Mouse (Mus musculus) adrenal gland, postnatal 4 days (tissue): ENCODE results near the gene Lmo7. TPM values are rescaled to one million over a fixed set of nuclear protein-coding genes. Genes with fewer than 3 reads are reported as not detected.

ENCODE experiments used
- DNase-seq, 2 experiments: peaks; one replicate each; pipeline ENCODE4 v3.0.0; 2021 to 2022; ENCODE audit warnings: low spot score in 2 of 2, mixed read lengths in 2 of 2
- total RNA-seq, 2 experiments: library from RNA; stranded (reverse); gene quantifications; 2 replicates each; pipeline ENCODE4 v1.2.3; 2021

The Lmo7 gene
- total RNA-seq, 2 experiments from 2014 or later, result 30.0 to 30.8 TPM

GRCm38 (mm10) chr14:101834109-101834508 lies 104.4 kb downstream of the Lmo7 start:
- no peak for DNase-seq

- no peak for DNase-seq
These were observed 106.6 kb downstream of the Lmo7 start for GRCm38 (mm10) chr14:101836401-101836800.

- no peak for DNase-seq
These were observed 107.4 kb downstream of the Lmo7 start for GRCm38 (mm10) chr14:101837176-101837575.

- DNase-seq, result no peak
These were observed 108.6 kb downstream of the Lmo7 start for GRCm38 (mm10) chr14:101838231-101838839.

GRCm38 (mm10) chr14:101839771-101840731 lies 110.3 kb downstream of the Lmo7 start:
- no peak for DNase-seq

GRCm38 (mm10) chr14:101841271-101841670 lies 111.5 kb downstream of the Lmo7 start:
- DNase-seq, result no peak

GRCm38 (mm10) chr14:101842521-101842920 lies 112.8 kb downstream of the Lmo7 start:
- DNase-seq, result no peak

GRCm38 (mm10) chr14:101843443-101843842 lies 113.7 kb downstream of the Lmo7 start:
- DNase-seq, result no peak

- no peak for DNase-seq
These were observed 114.7 kb downstream of the Lmo7 start for GRCm38 (mm10) chr14:101844467-101844866.

- no peak for DNase-seq
These were observed 116.5 kb downstream of the Lmo7 start for GRCm38 (mm10) chr14:101846097-101846882.

GRCm38 (mm10) chr14:101847520-101847919 lies 117.8 kb downstream of the Lmo7 start:
- no peak for DNase-seq

GRCm38 (mm10) chr14:101852584-101853195 lies 122.9 kb downstream of the Lmo7 start:
- DNase-seq, result no peak

GRCm38 (mm10) chr14:101853207-101853606 lies 123.5 kb downstream of the Lmo7 start:
- DNase-seq, result no peak

- no peak for DNase-seq
These were observed 124.0 kb downstream of the Lmo7 start for GRCm38 (mm10) chr14:101853722-101854121.

GRCm38 (mm10) chr14:101854226-101854625 lies 124.5 kb downstream of the Lmo7 start:
- no peak for DNase-seq

- no peak for DNase-seq
These were observed 129.6 kb downstream of the Lmo7 start for GRCm38 (mm10) chr14:101859305-101859886.

- no peak for DNase-seq
These were observed 132.3 kb downstream of the Lmo7 start for GRCm38 (mm10) chr14:101862088-101862487.

GRCm38 (mm10) chr14:101867071-101867733 lies 137.4 kb downstream of the Lmo7 start:
- no peak for DNase-seq

GRCm38 (mm10) chr14:101869145-101869544 lies 139.4 kb downstream of the Lmo7 start:
- no peak for DNase-seq

GRCm38 (mm10) chr14:101869661-101870060 lies 139.9 kb downstream of the Lmo7 start:
- no peak for DNase-seq
